Mouse (Mus musculus) embryonic facial prominence, embryonic 11.5 days (tissue): Measurements from ENCODE around the gene Rmi1. TPM values are rescaled to one million over a fixed set of nuclear protein-coding genes. Genes with fewer than 3 reads are reported as not detected.
A peak's percentile ranks its signal among the peaks of the same experiment; 100 is the strongest.

Source experiments
- ATAC-seq: fragments of 200-750 bp; cut with Nextera tagmentation; replicated peaks from 2 replicates; pipeline ENCODE4 v1.8.0; 2017; ENCODE audit warnings: low read depth; ENCODE audit not compliant: insufficient number of reproducible peaks, low FRiP score, low TSS enrichment
- DNase-seq: peaks from one replicate; pipeline ENCODE4 v3.0.0-alpha.2; 2015; ENCODE audit warnings: low spot score
- H3K27ac ChIP-seq: fragments of 300-500 bp; sonication (generic); replicated peaks from 2 replicates; pipeline ENCODE4 v1.5.1; 2014; ENCODE audit warnings: mild to moderate bottlenecking, low read depth, low read length, control low read depth
- H3K27me3 ChIP-seq: fragments of 300-500 bp; sonication (generic); 2 replicates; pipeline ENCODE4 v1.6.1; 2014; ENCODE audit warnings: mild to moderate bottlenecking, low read length, moderate library complexity, mixed read lengths; ENCODE audit not compliant: control insufficient read depth, insufficient read depth
- H3K36me3 ChIP-seq: fragments of 300-500 bp; sonication (generic); replicated peaks from 2 replicates; pipeline ENCODE4 v1.6.1; 2014; ENCODE audit warnings: low read depth, mild to moderate bottlenecking, low read length, moderate library complexity, mixed read lengths; ENCODE audit not compliant: control insufficient read depth, insufficient read depth
- H3K4me1 ChIP-seq: fragments of 300-500 bp; sonication (generic); 2 replicates; pipeline ENCODE4 v1.6.1; 2014; ENCODE audit warnings: low read length, mixed read lengths; ENCODE audit not compliant: control insufficient read depth, insufficient read depth
- H3K4me2 ChIP-seq: fragments of 300-500 bp; sonication (generic); 2 replicates; pipeline ENCODE4 v1.6.1; 2014; ENCODE audit warnings: low read depth, mild to moderate bottlenecking, control low read depth, low read length, moderate library complexity
- H3K4me3 ChIP-seq: fragments of 300-500 bp; sonication (generic); 2 replicates; pipeline ENCODE4 v1.5.1; 2014; ENCODE audit warnings: low read depth, low read length, control low read depth
- H3K9ac ChIP-seq: fragments of 300-500 bp; sonication (generic); replicated peaks from 2 replicates; pipeline ENCODE4 v1.6.1; 2014; ENCODE audit warnings: mild to moderate bottlenecking, control low read depth, low read length
- H3K9me3 ChIP-seq: fragments of 300-500 bp; sonication (generic); replicated peaks from 2 replicates; pipeline ENCODE4 v1.6.1; 2016; ENCODE audit warnings: mild to moderate bottlenecking, low read length, inconsistent platforms, mixed read lengths; ENCODE audit not compliant: control insufficient read depth
- WGBS: fragments of 180-500 bp; shearing (Covaris S2); extraction: QIAGEN DNeasy Blood & Tissue Kit; methylation state at CpG from one replicate; pipeline ENCODE4 v1.1.7; 2014; 5-methylcytosine and 5-hydroxymethylcytosine counted together
- polyA plus RNA-seq: library from polyadenylated mRNA; unstranded; fragments of >200 nt; fragmentation: Nextera tagmentation; extraction: Ambion mirVana; gene quantifications from 2 replicates; pipeline ENCODE4 v1.2.1, GENCODE M21; 2014

The Rmi1 gene
- polyA plus RNA-seq, 1 experiment from 2014 or later: 37.0 TPM

GRCm38 (mm10) chr13:58439716-58440115, 37.7 kb downstream of the Rmi1 start:
- 51% methylated on average over 2 of the region's 2 CpGs for WGBS
- no peak overlapping the region for H3K4me2 ChIP-seq
- no peaks in the 10 kb centered on the region for H3K27me3 ChIP-seq
- no peak overlapping the region for H3K4me3 ChIP-seq
- no peak overlapping the region for H3K9ac ChIP-seq
- no peaks in the 10 kb centered on the region for H3K4me1 ChIP-seq
- H3K36me3 ChIP-seq: no peaks in the 10 kb centered on the region
- ATAC-seq (no peak), DNase-seq (no peak)
- H3K27ac ChIP-seq: no peak overlapping the region
- H3K9me3 ChIP-seq: no peaks in the 10 kb centered on the region

DNA sequence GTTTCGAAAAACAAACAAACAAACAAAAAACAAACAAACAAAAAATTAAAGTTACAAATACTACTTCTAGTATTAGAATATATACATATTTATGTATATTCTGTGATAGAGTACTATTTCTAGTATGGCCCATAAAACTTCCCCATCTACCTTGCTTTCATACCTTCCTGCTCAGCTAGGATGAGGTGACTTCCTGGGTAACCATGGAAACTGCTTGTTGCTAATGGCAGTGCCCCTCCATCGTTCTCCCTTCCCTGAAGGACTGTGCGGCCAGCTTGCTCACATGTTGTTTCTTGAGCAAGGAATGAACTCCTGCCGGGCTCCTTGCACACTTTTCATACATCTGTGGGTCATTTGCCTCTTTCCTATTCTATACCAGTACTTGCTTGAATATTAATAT, 41.3 kb downstream of the Rmi1 start:
- DNase-seq: no peak
- no peaks in the 10 kb centered on the region for H3K9me3 ChIP-seq
- no peak for ATAC-seq
- 77% methylated on average over 4 of the region's 4 CpGs for WGBS
- no peaks in the 10 kb centered on the region for H3K36me3 ChIP-seq
- H3K9ac ChIP-seq: no peak overlapping the region
- H3K27me3 ChIP-seq: no peaks in the 10 kb centered on the region
- no peaks in the 10 kb centered on the region for H3K4me1 ChIP-seq
- no peak overlapping the region for H3K4me2 ChIP-seq
- no peak overlapping the region for H3K27ac ChIP-seq
- no peak overlapping the region for H3K4me3 ChIP-seq

GRCm38 (mm10) chr13:58443787-58444186, 41.7 kb downstream of the Rmi1 start:
- no peak overlapping the region for H3K4me3 ChIP-seq
- H3K9ac ChIP-seq: no peak overlapping the region
- H3K27me3 ChIP-seq: no peaks in the 10 kb centered on the region
- no peaks in the 10 kb centered on the region for H3K9me3 ChIP-seq
- no peak overlapping the region for H3K4me2 ChIP-seq
- no peaks in the 10 kb centered on the region for H3K36me3 ChIP-seq
- no peak overlapping the region for H3K27ac ChIP-seq
- no peaks in the 10 kb centered on the region for H3K4me1 ChIP-seq
- no peak for ATAC-seq
- DNase-seq: peak; percentile 27
- 44% methylated on average over 7 of the region's 7 CpGs for WGBS

GRCm38 (mm10) chr13:58446541-58446940, 44.5 kb downstream of the Rmi1 start:
- WGBS: 82% methylated on average over 2 of the region's 2 CpGs
- ATAC-seq: no peak

DNA sequence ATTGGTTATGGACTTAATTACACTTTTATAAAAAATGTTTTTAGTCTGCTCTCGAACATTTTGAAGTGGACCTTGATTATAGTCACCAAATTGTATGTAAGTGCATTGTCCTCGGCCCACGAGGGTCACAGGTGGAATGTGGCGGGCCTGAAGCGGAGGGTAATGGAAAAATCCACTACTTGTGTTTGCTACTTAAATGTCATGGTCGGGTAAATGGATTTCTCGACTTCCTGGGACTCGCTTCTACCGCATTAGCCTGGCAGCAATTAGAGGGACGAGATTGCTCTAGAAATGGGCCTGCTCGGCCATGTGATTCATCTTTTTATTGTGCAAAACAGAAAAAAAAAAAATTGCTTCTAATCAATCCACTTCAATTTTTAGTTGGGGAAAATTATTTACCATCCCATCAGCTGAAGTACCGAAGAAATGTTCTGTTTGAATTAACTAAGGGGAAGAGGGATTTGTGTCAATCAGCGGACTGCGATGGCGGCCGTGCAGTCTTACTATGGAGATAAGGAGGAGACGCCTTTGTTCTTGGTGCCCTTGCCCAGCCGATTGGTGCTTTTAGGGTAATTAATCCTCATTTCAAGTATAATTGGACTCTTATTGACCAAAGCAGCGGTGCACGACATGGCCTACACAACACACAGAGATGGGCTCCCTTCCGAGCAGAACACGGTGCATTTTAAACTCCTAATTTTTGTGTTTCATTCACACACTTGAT, 48.6 kb downstream of the Rmi1 start:
- DNase-seq: no peak
- no peaks in the 10 kb centered on the region for H3K9me3 ChIP-seq
- no peaks in the 10 kb centered on the region for H3K36me3 ChIP-seq
- H3K27ac ChIP-seq: no peak overlapping the region
- no peak overlapping the region for H3K4me2 ChIP-seq
- ATAC-seq: no peak
- no peak overlapping the region for H3K9ac ChIP-seq
- WGBS: 67% methylated on average over 22 of the region's 22 CpGs
- H3K4me3 ChIP-seq: no peak overlapping the region
- no peaks in the 10 kb centered on the region for H3K4me1 ChIP-seq
- no peaks in the 10 kb centered on the region for H3K27me3 ChIP-seq

More at GRCm38 (mm10) chr13:58446541-58446940, 44.5 kb downstream of the Rmi1 start:
- no peaks in the 10 kb centered on the region for H3K9me3 ChIP-seq
- no peak for DNase-seq
- no peaks in the 10 kb centered on the region for H3K4me1 ChIP-seq
- no peak overlapping the region for H3K4me2 ChIP-seq
- H3K4me3 ChIP-seq: no peak overlapping the region
- no peak overlapping the region for H3K9ac ChIP-seq
- no peak overlapping the region for H3K27ac ChIP-seq
- no peaks in the 10 kb centered on the region for H3K27me3 ChIP-seq
- H3K36me3 ChIP-seq: no peaks in the 10 kb centered on the region

DNA sequence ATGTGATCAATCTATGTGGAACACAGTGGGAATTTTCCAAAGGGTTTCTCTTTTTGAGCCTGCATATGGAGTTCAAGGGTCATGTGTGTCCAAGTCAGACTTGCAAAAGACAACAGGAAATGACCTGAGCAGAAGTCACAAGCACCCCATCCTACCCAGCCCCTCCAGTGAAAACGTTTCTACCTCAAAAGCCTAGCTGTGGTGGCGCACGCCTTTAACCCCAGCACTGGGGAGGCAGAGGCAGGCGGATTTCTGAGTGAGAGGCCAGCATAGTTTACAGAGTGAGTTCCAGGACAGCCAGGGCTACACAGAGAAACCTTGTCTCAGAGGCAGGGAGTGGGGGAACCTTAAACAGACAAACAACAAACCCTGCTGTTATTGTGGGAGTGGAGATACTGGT, 50.2 kb downstream of the Rmi1 start:
- no peaks in the 10 kb centered on the region for H3K27me3 ChIP-seq
- no peak overlapping the region; the same call in 1 of the 2 replicates for H3K4me2 ChIP-seq
- H3K4me3 ChIP-seq: no peak overlapping the region
- no peaks in the 10 kb centered on the region for H3K4me1 ChIP-seq
- ATAC-seq (no peak), DNase-seq (no peak)
- H3K27ac ChIP-seq: no peak overlapping the region
- 68% methylated on average over 4 of the region's 4 CpGs for WGBS
- no peak overlapping the region for H3K9ac ChIP-seq
- no peaks in the 10 kb centered on the region for H3K36me3 ChIP-seq
- H3K9me3 ChIP-seq: no peaks in the 10 kb centered on the region

- Histone ChIP-seq H3K4me2 (peak overlapping the region; percentile 36), H3K36me3 (no peaks in the 10 kb centered on the region), H3K4me1 (no peaks in the 10 kb centered on the region), H3K9me3 (no peaks in the 10 kb centered on the region), H3K9ac (no peak overlapping the region), H3K27ac (no peak overlapping the region), H3K4me3 (0 out of 2 replicates have a peak overlapping the region, but pooled peaks have one; percentile 0), H3K27me3 (no peaks in the 10 kb centered on the region)
- ATAC-seq: no peak
- DNase-seq: peak; percentile 42
- 12% methylated on average over 32 of the region's 32 CpGs for WGBS
Measured at GRCm38 (mm10) chr13:58452651-58453413, 50.8 kb downstream of the Rmi1 start.

DNA sequence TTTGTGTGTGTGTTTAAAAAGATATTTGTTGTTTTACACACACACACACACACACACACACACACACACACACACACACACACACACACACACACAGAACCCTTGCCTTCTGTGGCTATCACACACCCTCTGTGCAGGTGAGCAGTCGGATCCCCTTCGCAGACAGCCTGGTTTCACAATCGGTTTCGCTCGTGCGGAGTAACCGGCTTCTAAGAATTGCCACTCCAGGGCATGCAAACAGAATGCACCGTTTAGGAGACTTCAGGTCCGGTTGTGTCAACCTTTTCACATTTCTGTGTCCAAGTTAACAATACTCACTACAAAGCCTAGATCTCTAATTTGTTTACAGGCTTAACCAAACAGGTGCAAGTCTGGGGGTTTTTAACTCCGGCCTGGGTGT, 51.5 kb downstream of the Rmi1 start:
- 20% methylated on average over 10 of the region's 10 CpGs for WGBS
- no peak for ATAC-seq
- H3K4me1 ChIP-seq: no peaks in the 10 kb centered on the region
- no peak for DNase-seq
- H3K9me3 ChIP-seq: no peaks in the 10 kb centered on the region
- H3K9ac ChIP-seq: no peak overlapping the region
- no peaks in the 10 kb centered on the region for H3K36me3 ChIP-seq
- no peaks in the 10 kb centered on the region for H3K27me3 ChIP-seq
- no peak overlapping the region for H3K4me2 ChIP-seq
- H3K4me3 ChIP-seq: no peak overlapping the region
- no peak overlapping the region for H3K27ac ChIP-seq
